Mouse (Mus musculus) hindbrain, embryonic 12.5 days (tissue): ENCODE data around the gene Gse1. TPM values are rescaled to one million over a fixed set of nuclear protein-coding genes. Genes with fewer than 3 reads are reported as not detected.
A peak's percentile ranks its signal among the peaks of the same experiment; 100 is the strongest.

Experiments used
- ATAC-seq: fragments of 200-750 bp; cut with Nextera tagmentation; 2 replicates; pipeline ENCODE4 v1.8.0; 2017; ENCODE audit warnings: moderate TSS enrichment; ENCODE audit not compliant: low FRiP score
- H3K27ac ChIP-seq: fragments of 300-500 bp; sonication (generic); 2 replicates; pipeline ENCODE4 v1.5.1; 2016; ENCODE audit warnings: mild to moderate bottlenecking
- H3K27me3 ChIP-seq: fragments of 300-500 bp; sonication (generic); 2 replicates; pipeline ENCODE4 v1.6.1; 2016; ENCODE audit warnings: mild to moderate bottlenecking
- H3K36me3 ChIP-seq: fragments of 300-500 bp; sonication (generic); 2 replicates; pipeline ENCODE4 v1.6.1; 2016; ENCODE audit warnings: mild to moderate bottlenecking
- H3K4me1 ChIP-seq: fragments of 300-500 bp; sonication (generic); 2 replicates; pipeline ENCODE4 v1.6.1; 2016
- H3K4me2 ChIP-seq: fragments of 300-500 bp; sonication (generic); replicated peaks from 2 replicates; pipeline ENCODE4 v1.6.1; 2016; ENCODE audit warnings: mild to moderate bottlenecking
- H3K4me3 ChIP-seq: fragments of 300-500 bp; sonication (generic); 2 replicates; pipeline ENCODE4 v1.5.1; 2016; ENCODE audit warnings: mild to moderate bottlenecking
- H3K9ac ChIP-seq: fragments of 300-500 bp; sonication (generic); 2 replicates; pipeline ENCODE4 v1.6.1; 2016; ENCODE audit warnings: mild to moderate bottlenecking, moderate library complexity
- H3K9me3 ChIP-seq: fragments of 300-500 bp; sonication (generic); replicated peaks from 2 replicates; pipeline ENCODE4 v1.6.1; 2016; ENCODE audit warnings: mild to moderate bottlenecking
- WGBS: fragments of 180-500 bp; shearing (Covaris S2); methylation state at CpG from one replicate; pipeline ENCODE4 v1.1.7; 2016; 5-methylcytosine and 5-hydroxymethylcytosine counted together
- polyA plus RNA-seq: library from polyadenylated mRNA; unstranded; fragments of >200 nt; fragmentation: Nextera tagmentation; extraction: Ambion mirVana; gene quantifications from 2 replicates; pipeline ENCODE4 v1.2.1, GENCODE M21; 2016

Gene Gse1
- polyA plus RNA-seq, 1 experiment from 2014 or later = 24.0 TPM

GRCm38 (mm10) chr8:120595963-120596362, 367.7 kb downstream of the Gse1 start:
- Histone ChIP-seq H3K27me3 (peaks cover 5% of the 10 kb centered on the region; the same call in 1 of the 2 replicates), H3K27ac (no peak overlapping the region), H3K4me2 (no peak overlapping the region), H3K4me1 (peaks cover 14% of the 10 kb centered on the region), H3K4me3 (no peak overlapping the region), H3K36me3 (no peaks in the 10 kb centered on the region), H3K9me3 (no peaks in the 10 kb centered on the region), H3K9ac (no peak overlapping the region)
- 11% methylated on average over 5 of the region's 5 CpGs for WGBS
- ATAC-seq = no peak

DNA sequence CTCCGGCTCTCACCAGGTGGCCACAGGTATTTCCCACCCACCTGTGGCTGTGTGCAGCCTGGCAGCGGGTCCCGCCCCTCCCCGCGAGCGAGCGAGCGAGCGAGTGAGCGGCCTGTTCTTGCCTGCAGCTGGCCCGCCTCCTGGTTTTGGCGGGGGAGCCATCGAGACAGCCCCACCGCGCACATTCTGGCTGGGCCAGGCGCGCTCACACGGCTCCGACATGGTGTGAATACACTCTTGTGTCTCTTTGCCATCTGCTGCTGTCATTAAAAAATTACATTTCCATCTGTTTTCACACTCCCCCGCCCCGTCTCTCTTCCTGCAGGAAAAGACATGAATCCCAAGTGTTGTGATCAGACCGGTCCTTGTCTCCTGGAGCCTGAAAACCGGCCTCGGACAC, 370.3 kb downstream of the Gse1 start:
- H3K36me3 ChIP-seq = no peaks in the 10 kb centered on the region
- peak overlapping the region; percentile 25 for H3K4me2 ChIP-seq
- H3K9ac ChIP-seq = no peak overlapping the region
- H3K27me3 ChIP-seq = peaks cover 5% of the 10 kb centered on the region; the same call in 1 of the 2 replicates
- H3K4me1 ChIP-seq = peaks cover 18% of the 10 kb centered on the region
- 23% methylated on average over 24 of the region's 24 CpGs for WGBS
- H3K27ac ChIP-seq = no peak overlapping the region
- ATAC-seq = no peak
- H3K4me3 ChIP-seq = 0 out of 2 replicates have a peak overlapping the region, but pooled peaks have one; percentile 7
- no peaks in the 10 kb centered on the region for H3K9me3 ChIP-seq

GRCm38 (mm10) chr8:120599504-120599903, 371.2 kb downstream of the Gse1 start:
- no peak overlapping the region for H3K4me2 ChIP-seq
- H3K27me3 ChIP-seq = peaks cover 5% of the 10 kb centered on the region; the same call in 1 of the 2 replicates
- H3K9ac ChIP-seq = no peak overlapping the region
- no peaks in the 10 kb centered on the region for H3K9me3 ChIP-seq
- H3K27ac ChIP-seq = no peak overlapping the region
- H3K36me3 ChIP-seq = no peaks in the 10 kb centered on the region
- no peak for ATAC-seq
- 59% methylated on average over 7 of the region's 7 CpGs for WGBS
- H3K4me1 ChIP-seq = peaks cover 18% of the 10 kb centered on the region
- no peak overlapping the region for H3K4me3 ChIP-seq

DNA sequence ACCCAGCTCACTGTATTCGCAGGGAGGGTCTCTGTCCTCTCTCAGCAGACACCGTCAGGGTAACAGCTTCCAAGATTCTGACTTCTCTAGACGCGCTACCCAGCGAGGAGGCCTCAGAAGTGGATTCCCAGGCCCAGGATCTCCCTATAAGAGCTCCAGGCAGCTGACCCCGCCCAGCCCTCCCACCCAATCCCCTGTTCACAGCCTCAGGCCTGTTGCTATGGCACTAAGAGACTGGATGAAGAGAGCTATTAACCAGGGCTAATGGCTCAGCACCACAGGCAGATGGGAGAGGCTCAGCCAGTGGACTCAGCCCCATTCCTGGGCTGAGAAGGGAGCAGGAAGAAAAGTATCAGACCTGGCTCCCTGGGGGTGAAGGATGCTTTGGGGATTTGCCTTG, 374.4 kb downstream of the Gse1 start:
- Histone ChIP-seq H3K27me3 (peaks cover 5% of the 10 kb centered on the region; the same call in 1 of the 2 replicates), H3K9ac (no peak overlapping the region), H3K4me3 (no peak overlapping the region), H3K4me1 (peaks cover 18% of the 10 kb centered on the region), H3K4me2 (no peak overlapping the region), H3K27ac (no peak overlapping the region), H3K36me3 (no peaks in the 10 kb centered on the region), H3K9me3 (no peaks in the 10 kb centered on the region)
- ATAC-seq = peak; percentile 49
- 39% methylated on average over 6 of the region's 6 CpGs for WGBS

DNA sequence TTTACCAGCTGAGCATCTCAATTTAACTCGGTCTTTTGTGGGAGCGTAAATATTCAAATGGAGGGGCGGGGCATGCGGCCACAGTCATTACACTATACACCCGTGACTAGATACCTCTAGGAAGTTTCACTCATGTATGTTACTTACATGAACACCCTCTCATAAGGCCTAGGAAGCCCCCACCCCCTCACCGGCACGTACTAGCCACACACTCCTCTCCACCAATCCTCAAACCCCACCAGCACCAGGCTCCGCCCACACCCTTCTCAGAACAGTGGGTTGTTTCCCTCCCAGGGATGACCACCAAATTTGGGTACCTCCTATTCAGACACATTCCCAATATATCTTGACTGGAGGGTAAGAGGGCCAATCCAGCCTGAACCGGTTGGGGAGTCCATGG, 379.2 kb downstream of the Gse1 start:
- ATAC-seq = no peak; the same call in 1 of the 2 replicates
- no peak overlapping the region for H3K4me3 ChIP-seq
- H3K27ac ChIP-seq = no peak overlapping the region
- 81% methylated on average over 9 of the region's 9 CpGs for WGBS
- H3K27me3 ChIP-seq = 0 out of 2 replicates have a peak, but pooled peaks cover 13% of the 10 kb centered on the region
- no peak overlapping the region for H3K9ac ChIP-seq
- H3K9me3 ChIP-seq = no peaks in the 10 kb centered on the region
- peaks cover 6% of the 10 kb centered on the region; the same call in 1 of the 2 replicates for H3K4me1 ChIP-seq
- H3K36me3 ChIP-seq = no peaks in the 10 kb centered on the region
- no peak overlapping the region for H3K4me2 ChIP-seq

DNA sequence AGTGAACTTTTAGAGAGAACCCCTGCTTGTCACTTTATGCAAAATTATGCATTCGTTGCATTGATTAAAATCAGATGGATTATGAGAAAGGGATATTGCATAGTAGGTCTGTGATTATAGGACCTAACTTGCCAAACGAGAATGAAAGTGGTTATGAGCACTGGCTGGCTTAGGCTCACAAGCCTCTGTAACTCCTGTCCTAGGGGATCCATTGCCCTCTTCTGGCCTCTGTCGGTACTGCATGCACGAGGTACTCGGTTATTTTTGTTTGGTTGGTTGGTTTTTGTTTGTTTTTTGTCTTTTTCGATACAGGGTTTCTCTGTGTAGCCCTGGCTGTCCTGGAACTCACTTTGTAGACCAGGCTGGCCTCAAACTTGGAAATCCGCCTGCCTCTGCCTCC, 379.6 kb downstream of the Gse1 start:
- WGBS = 12% methylated on average over 7 of the region's 7 CpGs
- ATAC-seq = no peak
- no peak overlapping the region for H3K4me3 ChIP-seq
- no peaks in the 10 kb centered on the region for H3K9me3 ChIP-seq
- 0 out of 2 replicates have a peak, but pooled peaks cover 13% of the 10 kb centered on the region for H3K27me3 ChIP-seq
- 0 out of 2 replicates have a peak, but pooled peaks cover 2% of the 10 kb centered on the region for H3K4me1 ChIP-seq
- H3K27ac ChIP-seq = no peak overlapping the region
- no peak overlapping the region for H3K9ac ChIP-seq
- no peaks in the 10 kb centered on the region for H3K36me3 ChIP-seq
- H3K4me2 ChIP-seq = no peak overlapping the region

DNA sequence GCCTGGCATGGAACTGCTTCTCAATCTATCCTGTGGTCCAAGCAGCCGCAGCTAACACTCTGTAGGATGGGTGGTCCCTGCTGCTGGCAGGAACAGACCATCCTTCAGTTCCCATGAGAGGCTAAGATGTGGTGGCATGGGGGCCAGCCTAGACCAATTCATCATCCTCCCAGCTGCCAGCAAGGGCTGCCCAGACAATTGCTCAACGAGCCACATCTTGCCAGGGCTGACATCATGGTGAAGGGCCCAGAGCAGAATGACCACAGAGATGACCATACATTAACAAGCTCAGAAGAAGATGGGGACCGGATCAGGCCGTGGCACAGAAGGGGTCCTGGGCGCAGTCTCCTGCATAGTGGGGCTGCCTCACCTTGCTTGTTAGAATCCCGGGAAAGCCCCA, 382.6 kb downstream of the Gse1 start:
- H3K9ac ChIP-seq = no peak overlapping the region
- no peak overlapping the region for H3K27ac ChIP-seq
- H3K4me2 ChIP-seq = no peak overlapping the region
- H3K27me3 ChIP-seq = 0 out of 2 replicates have a peak, but pooled peaks cover 13% of the 10 kb centered on the region
- 86% methylated on average over 6 of the region's 6 CpGs for WGBS
- peaks cover 4% of the 10 kb centered on the region; the same call in 1 of the 2 replicates for H3K4me1 ChIP-seq
- ATAC-seq = no peak
- H3K36me3 ChIP-seq = no peaks in the 10 kb centered on the region
- no peaks in the 10 kb centered on the region for H3K9me3 ChIP-seq
- no peak overlapping the region for H3K4me3 ChIP-seq

GRCm38 (mm10) chr8:120614491-120614890, 386.2 kb downstream of the Gse1 start:
- Histone ChIP-seq H3K9me3 (no peaks in the 10 kb centered on the region), H3K27me3 (0 out of 2 replicates have a peak, but pooled peaks cover 5% of the 10 kb centered on the region), H3K27ac (no peak overlapping the region), H3K4me3 (no peak overlapping the region), H3K9ac (no peak overlapping the region), H3K4me1 (peaks cover 26% of the 10 kb centered on the region), H3K36me3 (no peaks in the 10 kb centered on the region), H3K4me2 (no peak overlapping the region)
- ATAC-seq = no peak
- WGBS = 90% methylated on average over 3 of the region's 3 CpGs

- Histone ChIP-seq H3K36me3 (no peaks in the 10 kb centered on the region), H3K27me3 (no peaks in the 10 kb centered on the region), H3K4me1 (peaks cover 32% of the 10 kb centered on the region), H3K4me2 (no peak overlapping the region), H3K9ac (peak overlapping the region; percentile 43; the same call in 1 of the 2 replicates), H3K9me3 (no peaks in the 10 kb centered on the region), H3K27ac (peak overlapping the region; percentile 83), H3K4me3 (no peak overlapping the region)
- 25% methylated on average over 7 of the region's 8 CpGs for WGBS
- ATAC-seq = peak; percentile 75
These were observed 388.7 kb downstream of the Gse1 start for GRCm38 (mm10) chr8:120616663-120617626.

DNA sequence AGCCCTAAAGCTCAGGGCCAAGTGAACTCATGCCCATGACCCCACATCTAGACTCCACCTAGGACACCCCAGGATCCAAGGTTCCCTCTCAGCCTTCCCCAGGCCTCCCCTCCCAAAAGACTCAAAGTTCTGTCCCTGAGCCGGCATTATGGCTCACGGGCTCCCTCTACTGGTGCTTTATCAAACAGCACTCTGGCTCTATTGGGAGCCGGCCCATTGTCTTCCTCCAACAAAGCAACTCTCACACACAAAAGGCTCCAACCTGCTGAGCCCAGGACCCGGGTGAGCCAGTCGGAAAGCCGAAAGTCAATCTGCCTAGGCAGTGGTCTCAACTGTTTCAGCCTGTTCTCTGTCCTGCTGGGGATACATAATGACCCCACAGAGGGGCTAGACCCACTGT, 389.9 kb downstream of the Gse1 start:
- WGBS = under 1% methylated on average over 6 of the region's 6 CpGs
- Histone ChIP-seq H3K27me3 (no peaks in the 10 kb centered on the region), H3K27ac (peak overlapping the region; percentile 81), H3K4me1 (peaks cover 34% of the 10 kb centered on the region), H3K4me2 (peak overlapping the region; percentile 30; the same call in 1 of the 2 replicates), H3K36me3 (no peaks in the 10 kb centered on the region), H3K9ac (0 out of 2 replicates have a peak overlapping the region, but pooled peaks have one; percentile 23), H3K4me3 (no peak overlapping the region), H3K9me3 (no peaks in the 10 kb centered on the region)
- ATAC-seq = peak; percentile 29

DNA sequence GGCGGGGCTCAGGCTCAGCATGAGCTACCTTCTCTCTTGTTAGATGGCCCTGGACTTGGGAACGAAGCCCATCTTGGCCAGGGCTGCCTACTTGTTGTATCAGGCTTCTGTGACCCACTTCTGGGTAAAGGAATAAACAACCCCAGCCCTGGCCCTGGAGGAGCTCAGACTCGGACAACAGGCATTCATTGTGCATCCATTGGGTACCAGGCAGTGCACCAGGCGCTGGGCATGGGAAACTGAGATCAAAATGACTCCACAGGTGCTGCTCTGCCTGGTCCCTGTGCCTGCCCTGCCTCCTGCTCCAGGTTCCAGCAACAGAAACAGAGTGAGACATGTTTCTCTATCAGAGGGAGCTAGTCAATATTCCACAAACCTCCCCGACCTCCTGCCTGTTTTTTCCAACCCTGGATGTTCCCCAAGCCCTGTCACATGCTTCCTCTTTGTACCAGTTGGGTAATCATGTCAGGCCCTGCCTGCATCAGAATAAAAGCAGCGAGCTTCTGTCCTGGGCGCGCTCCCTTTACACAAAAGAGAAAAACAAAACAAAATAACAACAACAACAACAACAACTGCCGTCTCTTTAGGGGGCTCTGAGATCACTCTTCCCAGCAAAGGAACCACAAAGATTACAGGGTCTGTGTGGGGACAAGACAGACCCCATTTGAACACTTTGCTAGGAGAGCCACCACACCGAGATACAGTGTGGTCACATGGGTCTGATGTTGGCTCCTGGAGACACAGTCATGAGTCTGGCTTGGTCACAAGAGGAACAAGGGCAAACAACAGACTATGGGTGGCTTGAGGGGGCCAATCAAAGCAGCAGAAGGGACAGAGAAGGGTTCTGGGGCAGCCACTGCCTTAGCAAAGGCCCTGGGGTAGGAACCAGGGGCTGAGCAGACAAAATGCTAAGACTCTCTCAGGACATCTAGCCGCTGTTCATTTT, 391.3 kb downstream of the Gse1 start:
- ATAC-seq = no peak
- WGBS = 73% methylated on average over 11 of the region's 11 CpGs
- Histone ChIP-seq H3K9ac (no peak overlapping the region), H3K4me2 (no peak overlapping the region), H3K27ac (no peak overlapping the region), H3K4me3 (no peak overlapping the region), H3K27me3 (no peaks in the 10 kb centered on the region), H3K4me1 (peaks cover 37% of the 10 kb centered on the region), H3K9me3 (no peaks in the 10 kb centered on the region), H3K36me3 (no peaks in the 10 kb centered on the region)

GRCm38 (mm10) chr8:120620441-120620840, 392.2 kb downstream of the Gse1 start:
- H3K27ac ChIP-seq = no peak overlapping the region
- WGBS = 54% methylated on average over 7 of the region's 7 CpGs
- no peaks in the 10 kb centered on the region for H3K27me3 ChIP-seq
- no peaks in the 10 kb centered on the region for H3K9me3 ChIP-seq
- no peak overlapping the region for H3K4me3 ChIP-seq
- peaks cover 36% of the 10 kb centered on the region for H3K4me1 ChIP-seq
- H3K36me3 ChIP-seq = no peaks in the 10 kb centered on the region
- H3K9ac ChIP-seq = no peak overlapping the region
- H3K4me2 ChIP-seq = no peak overlapping the region
- no peak for ATAC-seq
